Mouse (Mus musculus) CD4-positive naive resting alpha-beta T cell, adult 76 days (primary cell): ENCODE data around the gene Rtf2. TPM values are rescaled to one million over a fixed set of nuclear protein-coding genes. Genes with fewer than 3 reads are reported as not detected.

ENCODE experiments used
- total RNA-seq: library from RNA; stranded (reverse); gene quantifications from one replicate; pipeline ENCODE4 v1.2.4, GENCODE M21; 2023

The Rtf2 gene
- total RNA-seq = 74.8 TPM

DNA sequence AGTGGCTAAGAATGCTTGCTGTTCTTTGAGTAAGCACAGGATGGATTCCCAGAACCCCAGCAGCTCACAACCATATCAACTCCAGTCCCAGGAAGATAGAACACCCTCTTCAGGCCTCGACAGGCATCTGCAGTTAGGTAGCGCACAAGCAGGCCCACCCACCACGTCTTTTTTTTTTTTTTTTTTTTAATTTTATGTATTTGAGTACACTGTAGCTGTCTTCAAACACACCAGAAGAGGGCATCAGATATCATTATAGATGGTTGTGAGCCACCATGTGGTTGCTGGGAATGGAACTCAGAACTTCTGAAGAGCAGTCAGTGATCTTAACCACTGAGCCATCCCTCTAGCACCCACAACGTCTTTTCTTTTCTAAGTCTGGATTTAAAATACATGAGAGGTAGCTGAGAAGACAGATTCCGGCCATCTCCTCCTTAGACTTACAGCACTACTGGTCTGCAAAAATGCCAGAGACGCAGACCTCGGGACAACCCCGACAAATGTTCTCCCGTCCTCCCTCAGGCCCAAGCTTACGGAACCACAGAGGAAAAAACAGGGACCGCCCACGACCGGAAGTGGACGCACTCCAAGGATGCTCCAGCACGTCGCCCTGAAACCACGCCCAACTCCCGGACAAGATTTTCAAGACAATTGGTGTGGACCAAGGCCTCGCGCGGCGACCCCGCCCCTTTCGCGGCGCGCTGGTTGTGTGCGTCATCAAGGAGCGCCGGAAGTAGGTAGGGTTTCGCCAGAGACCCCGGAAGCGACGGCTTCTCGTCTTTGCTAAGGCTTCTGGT is at the start of gene Rtf2:
Gene Rtf2 (plus strand): TSS at position 714 of the 797 bp plus-strand sequence.

GRCm38 (mm10) chr2:172393391-172394051 is 46.8 kb upstream of the Rtf2 start, which contains the start of gene Cass4:
Gene Cass4, plus strand, starts transcription at chr2:172393794.

GRCm38 (mm10) chr2:172458496-172458895 is 18.1 kb downstream of the Rtf2 start, which contains the start of gene Gcnt7:
Gene Gcnt7, minus strand, starts transcription at chr2:172458596.

DNA sequence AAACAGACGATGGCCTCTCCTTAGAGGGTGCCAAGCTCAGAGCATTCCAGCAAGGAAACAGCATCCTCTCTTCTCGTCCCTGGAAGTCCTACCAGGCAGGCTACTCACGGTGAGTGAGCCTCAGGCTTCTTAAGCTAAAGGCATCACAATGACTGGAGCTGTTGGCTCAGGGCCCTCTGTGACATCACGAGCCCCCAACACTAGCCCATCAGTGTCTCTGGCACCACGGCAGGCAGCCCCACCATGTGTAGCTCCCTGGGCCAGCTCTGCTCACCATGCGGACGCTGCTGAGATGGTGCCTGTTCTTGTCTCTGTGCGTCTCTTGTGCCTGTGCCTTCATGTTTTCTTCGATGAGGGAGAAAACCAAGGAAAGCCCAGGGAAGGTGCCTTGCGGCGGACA is 32.0 kb downstream of the Rtf2 start, which contains the start of gene Fam209:
Gene Fam209 (plus strand): TSS at position 203 of the 400 bp plus-strand sequence.

Other genes starting within 250 kb of the Rtf2 start
- gene Mc3r, start 192.1 kb upstream of the Rtf2 start, total RNA-seq = not detected
- gene Fam210b, start 95.0 kb upstream of the Rtf2 start, total RNA-seq = 9.6 TPM
- gene Aurka, start 70.0 kb upstream of the Rtf2 start, total RNA-seq = 8.7 TPM
- gene Cstf1, start 69.9 kb upstream of the Rtf2 start, total RNA-seq = 34.1 TPM
- gene Cass4, start 46.8 kb upstream of the Rtf2 start, total RNA-seq = 1.4 TPM
- not detected for gene Gcnt7, start 18.0 kb downstream of the Rtf2 start, total RNA-seq
- gene Fam209, start 32.0 kb downstream of the Rtf2 start, total RNA-seq = 4.7 TPM
- not detected for gene Tfap2c, start 109.0 kb downstream of the Rtf2 start, total RNA-seq